Mouse (Mus musculus) forebrain, embryonic 10.5 days (tissue): ENCODE measurements around the gene Wdtc1. TPM values are rescaled to one million over a fixed set of nuclear protein-coding genes. Genes with fewer than 3 reads are reported as not detected.

ENCODE experiments used
- DNase-seq: peaks from one replicate; pipeline ENCODE4 v3.0.0-alpha.2; 2017; ENCODE audit warnings: low spot score; ENCODE audit errors: extremely low spot score
- H3K27ac ChIP-seq: fragments of 300-500 bp; sonication (generic); 2 replicates; pipeline ENCODE4 v1.5.1; 2016; ENCODE audit warnings: mild to moderate bottlenecking
- H3K27me3 ChIP-seq: fragments of 300-500 bp; sonication (generic); 2 replicates; pipeline ENCODE4 v1.6.1; 2016; ENCODE audit warnings: mild to moderate bottlenecking; ENCODE audit not compliant: poor library complexity, severe bottlenecking
- H3K36me3 ChIP-seq: fragments of 300-500 bp; sonication (generic); replicated peaks from 2 replicates; pipeline ENCODE4 v1.6.1; 2016; ENCODE audit warnings: mild to moderate bottlenecking, moderate library complexity
- H3K4me1 ChIP-seq: fragments of 300-500 bp; sonication (generic); 2 replicates; pipeline ENCODE4 v1.6.1; 2016
- H3K4me3 ChIP-seq: fragments of 300-500 bp; sonication (generic); 2 replicates; pipeline ENCODE4 v1.5.1; 2016; ENCODE audit warnings: mild to moderate bottlenecking, moderate library complexity
- H3K9me3 ChIP-seq: fragments of 300-500 bp; sonication (generic); 2 replicates; pipeline ENCODE4 v1.6.1; 2016; ENCODE audit warnings: mild to moderate bottlenecking, moderate library complexity
- WGBS: fragments of 180-500 bp; shearing (Covaris S2); methylation state at CpG from one replicate; pipeline ENCODE4 v1.1.7; 2016; 5-methylcytosine and 5-hydroxymethylcytosine counted together
- microRNA-seq: library from miRNA; unstranded; fragments of <30 nt; microRNA quantifications from one replicate; pipeline ENCODE4, GENCODE M21; 2017
- polyA plus RNA-seq: library from polyadenylated mRNA; unstranded; fragments of >200 nt; fragmentation: Nextera tagmentation; extraction: Ambion mirVana; gene quantifications from 2 replicates; pipeline ENCODE4 v1.2.1, GENCODE M21; 2016

Wdtc1 gene
- polyA plus RNA-seq, 1 experiment from 2014 or later: 17.0 TPM

GRCm38 (mm10) chr4:133247806-133248449 is 105.4 kb downstream of the Wdtc1 start:
- Histone ChIP-seq H3K9me3 (no peaks in the 10 kb centered on the region), H3K4me1 (peaks cover 29% of the 10 kb centered on the region), H3K27ac (no peak overlapping the region), H3K27me3 (peaks cover 100% of the 10 kb centered on the region), H3K36me3 (no peaks in the 10 kb centered on the region), H3K4me3 (no peak overlapping the region)
- no peak for DNase-seq
- 81% methylated on average over 13 of the region's 13 CpGs for WGBS

DNA sequence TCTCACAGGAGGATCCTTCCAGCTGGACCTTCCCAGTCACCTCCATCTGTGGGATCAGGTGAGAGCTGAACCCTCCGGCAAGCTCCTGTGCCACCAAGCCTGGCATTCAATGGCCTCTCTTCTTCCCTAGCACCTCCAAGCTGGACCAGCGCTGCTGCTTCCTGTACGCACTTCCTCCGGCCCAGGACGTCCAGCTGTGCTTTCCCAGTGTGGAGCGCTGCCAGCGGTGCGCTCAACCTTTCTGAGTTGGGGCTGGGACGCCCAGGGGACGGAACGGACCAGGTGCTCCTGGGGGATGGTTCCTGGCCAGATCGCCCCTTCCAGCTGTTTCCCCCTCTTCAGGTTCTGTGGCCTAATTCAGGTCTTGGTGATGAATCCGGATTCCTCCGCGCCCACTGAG is 106.2 kb downstream of the Wdtc1 start:
- no peak for DNase-seq
- Histone ChIP-seq H3K27me3 (peaks cover 100% of the 10 kb centered on the region), H3K36me3 (no peaks in the 10 kb centered on the region), H3K9me3 (no peaks in the 10 kb centered on the region), H3K27ac (no peak overlapping the region), H3K4me3 (no peak overlapping the region), H3K4me1 (peaks cover 33% of the 10 kb centered on the region)
- 22% methylated on average over 15 of the region's 15 CpGs for WGBS

- DNase-seq: no peak
- no peaks in the 10 kb centered on the region for H3K36me3 ChIP-seq
- H3K9me3 ChIP-seq: no peaks in the 10 kb centered on the region
- H3K27me3 ChIP-seq: peaks cover 98% of the 10 kb centered on the region
- peaks cover 31% of the 10 kb centered on the region for H3K4me1 ChIP-seq
- 82% methylated on average over 1 of the region's 1 CpGs for WGBS
- H3K4me3 ChIP-seq: no peak overlapping the region
- no peak overlapping the region for H3K27ac ChIP-seq
Measured at GRCm38 (mm10) chr4:133244289-133244688, 109.0 kb downstream of the Wdtc1 start.

DNA sequence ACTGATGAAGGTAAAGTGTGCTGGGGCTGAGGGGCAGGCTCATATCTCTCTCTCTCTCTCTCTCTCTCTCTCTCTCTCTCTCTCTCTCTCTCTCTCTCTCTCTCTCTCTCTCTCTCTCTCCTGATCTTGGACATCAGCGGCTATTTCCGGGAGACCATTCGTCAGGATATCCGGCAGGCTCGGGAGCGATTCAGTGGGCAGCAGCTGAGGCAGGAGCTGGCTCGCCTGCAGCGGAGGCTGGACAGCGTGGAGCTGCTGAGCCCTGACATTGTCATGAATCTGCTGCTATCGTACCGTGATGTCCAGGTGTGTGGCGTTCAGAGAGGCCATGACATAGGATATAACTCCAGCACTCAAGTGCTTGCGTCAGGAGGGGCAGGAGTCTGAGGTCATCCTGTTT is 109.7 kb downstream of the Wdtc1 start:
- H3K27me3 ChIP-seq: peaks cover 98% of the 10 kb centered on the region
- H3K4me1 ChIP-seq: peaks cover 31% of the 10 kb centered on the region
- WGBS: 69% methylated on average over 13 of the region's 13 CpGs
- H3K4me3 ChIP-seq: no peak overlapping the region
- no peaks in the 10 kb centered on the region for H3K9me3 ChIP-seq
- H3K27ac ChIP-seq: no peak overlapping the region
- no peak for DNase-seq
- H3K36me3 ChIP-seq: no peaks in the 10 kb centered on the region

DNA sequence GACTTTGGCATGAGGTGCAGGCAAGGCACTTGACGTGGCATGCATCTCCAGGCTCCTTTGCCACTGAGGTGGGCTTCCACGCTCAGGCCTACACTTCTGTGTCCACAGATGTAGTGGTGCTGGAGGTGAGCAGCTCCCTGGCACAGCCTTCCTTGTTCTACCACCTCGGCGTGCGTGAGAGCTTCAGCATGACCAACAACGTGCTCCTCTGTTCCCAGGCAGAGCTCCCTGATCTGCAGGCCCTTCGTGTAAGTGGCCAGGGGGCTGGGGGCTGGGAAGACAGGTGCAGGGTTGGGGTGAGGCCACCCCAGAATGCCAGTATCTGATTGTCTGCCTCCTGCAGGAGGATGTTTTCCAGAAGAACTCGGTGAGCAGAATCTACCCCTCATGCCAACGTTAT is 110.6 kb downstream of the Wdtc1 start:
- Histone ChIP-seq H3K27me3 (peaks cover 95% of the 10 kb centered on the region), H3K27ac (no peak overlapping the region), H3K4me3 (no peak overlapping the region), H3K4me1 (peaks cover 31% of the 10 kb centered on the region), H3K9me3 (no peaks in the 10 kb centered on the region), H3K36me3 (no peaks in the 10 kb centered on the region)
- no peak for DNase-seq
- 54% methylated on average over 9 of the region's 9 CpGs for WGBS

Small RNA genes lying within 50 kb of the gene (microRNA-seq; reads per million reads assigned to microRNA genes)
- not detected for gene Mir5122

Other genes with a start within 250 kb of the Wdtc1 start
- gene Wasf2, start 223.0 kb downstream of the Wdtc1 start, polyA plus RNA-seq: 47.4 and 49.1 TPM in 2 replicates
- 1.2 and 2.5 TPM in 2 replicates for gene Cd164l2, start 141.3 kb downstream of the Wdtc1 start, polyA plus RNA-seq
- 0.06 and 0.27 TPM in 2 replicates for gene Gpr3, start 140.9 kb downstream of the Wdtc1 start, polyA plus RNA-seq
- 1.7 and 1.8 TPM in 2 replicates for gene Map3k6, start 112.7 kb downstream of the Wdtc1 start, polyA plus RNA-seq
- gene Sytl1, start 90.4 kb downstream of the Wdtc1 start, polyA plus RNA-seq: 0.67 and 1.0 TPM in 2 replicates
- gene Tmem222, start 75.7 kb downstream of the Wdtc1 start, polyA plus RNA-seq: 85.8 and 91.6 TPM in 2 replicates
- 7.9 and 8.1 TPM in 2 replicates for gene Slc9a1, start 16.2 kb upstream of the Wdtc1 start, polyA plus RNA-seq
- 0.71 and 1.2 TPM in 2 replicates for gene Tent5b, start 126.7 kb upstream of the Wdtc1 start, polyA plus RNA-seq
- 0.36 and 0.48 TPM in 2 replicates for gene Trnp1, start 145.1 kb upstream of the Wdtc1 start, polyA plus RNA-seq
- 4.1 and 4.8 TPM in 2 replicates for gene Kdf1, start 165.5 kb upstream of the Wdtc1 start, polyA plus RNA-seq
- 475 and 509 TPM in 2 replicates for gene Nudc, start 192.5 kb upstream of the Wdtc1 start, polyA plus RNA-seq
- not detected in 2 replicates for gene Nr0b2, start 199.9 kb upstream of the Wdtc1 start, polyA plus RNA-seq
- gene Gpatch3, start 221.3 kb upstream of the Wdtc1 start, polyA plus RNA-seq: 10.0 and 10.4 TPM in 2 replicates
- 27.2 and 30.3 TPM in 2 replicates for gene Gpn2, start 230.9 kb upstream of the Wdtc1 start, polyA plus RNA-seq
- gene Sfn, start 248.7 kb upstream of the Wdtc1 start, polyA plus RNA-seq: 9.0 and 9.5 TPM in 2 replicates